Mouse (Mus musculus): ENCODE measurements around the gene Spats2l.

Spats2l gene

GRCm38 (mm10) chr1:57901494-57901893, 127.5 kb downstream of the Spats2l start:
- DNase-seq: no peak

DNA sequence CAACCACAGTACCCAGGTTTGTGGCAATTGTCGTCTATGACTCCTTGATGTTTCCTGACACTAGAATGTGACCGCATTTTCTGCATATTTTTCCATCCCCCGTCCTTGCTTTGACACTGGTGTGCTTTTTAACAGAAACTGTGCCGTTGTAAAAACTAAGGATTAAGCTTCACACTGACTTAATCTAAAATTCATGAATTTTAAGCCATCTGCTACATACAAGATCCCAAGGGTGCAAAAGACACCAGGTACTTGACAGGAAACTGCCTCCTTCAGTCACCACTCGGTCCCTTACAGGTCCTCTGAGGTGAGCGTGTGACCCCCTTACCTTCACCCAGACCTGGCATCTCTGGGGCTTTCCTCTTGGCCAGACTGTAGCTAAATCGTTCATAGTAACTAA, 129.8 kb downstream of the Spats2l start:
- no peak for DNase-seq

DNA sequence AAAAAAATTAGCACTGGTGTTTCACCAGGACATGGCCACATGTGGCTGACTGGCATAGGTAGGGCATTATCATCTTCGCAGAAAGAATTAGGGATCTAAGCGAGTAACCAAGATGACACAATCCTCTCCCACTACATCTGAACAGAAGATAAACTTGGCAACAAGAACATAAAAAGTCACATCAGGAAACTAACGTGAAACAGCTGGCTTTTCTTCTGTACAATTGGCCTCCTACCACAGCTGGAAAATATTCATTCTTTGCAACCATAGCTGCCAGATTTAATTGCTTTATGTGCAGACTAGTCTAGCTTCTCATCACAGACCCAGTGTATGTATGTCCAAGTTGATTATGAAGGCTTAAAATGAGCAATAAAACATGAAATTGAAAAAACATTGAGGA, 131.9 kb downstream of the Spats2l start:
- DNase-seq: no peak

GRCm38 (mm10) chr1:57906312-57906711, 132.3 kb downstream of the Spats2l start:
- DNase-seq: no peak

DNA sequence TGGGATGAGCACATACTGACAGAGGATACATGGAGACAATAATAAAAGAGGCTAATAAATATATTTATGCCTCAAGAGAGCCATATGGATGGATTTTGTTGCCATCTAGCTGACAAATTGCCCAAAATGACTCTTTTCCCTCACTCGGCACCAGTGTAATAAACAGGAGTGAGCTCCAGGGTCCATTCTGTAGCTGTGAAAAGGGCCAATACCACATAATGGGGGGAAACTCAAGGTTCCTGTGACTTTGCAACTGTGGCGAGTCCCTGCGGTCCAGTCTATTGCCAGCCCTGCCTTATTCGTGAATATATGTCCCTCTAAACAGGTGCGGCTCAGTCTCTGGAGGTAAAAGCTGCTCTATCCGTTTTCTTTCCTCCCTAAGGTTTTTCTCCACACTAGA, 137.6 kb downstream of the Spats2l start:
- DNase-seq: no peak

DNA sequence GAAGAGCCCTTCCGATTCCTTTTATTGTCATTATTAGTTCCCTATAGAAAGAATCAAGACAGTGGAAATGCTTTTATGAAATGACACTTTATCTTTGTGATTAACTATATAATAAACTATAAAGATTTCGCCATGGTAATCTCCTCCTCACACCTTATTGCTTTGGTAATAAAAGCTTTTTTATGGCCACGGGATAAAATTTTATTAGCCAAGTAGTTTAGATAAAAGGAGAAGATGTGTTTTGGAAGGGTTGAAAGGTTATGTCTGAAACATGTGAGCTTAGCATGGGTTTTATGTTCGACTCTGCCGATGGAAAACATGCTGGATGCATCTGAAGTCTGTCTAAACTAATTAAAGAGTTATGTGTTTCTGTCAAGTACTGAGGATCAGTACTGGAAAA, 143.4 kb downstream of the Spats2l start:
- no peak for DNase-seq

- DNase-seq: no peak
These were observed 144.6 kb downstream of the Spats2l start for GRCm38 (mm10) chr1:57918567-57918966.

GRCm38 (mm10) chr1:57934287-57934686, 160.3 kb downstream of the Spats2l start:
- no peak for DNase-seq

DNA sequence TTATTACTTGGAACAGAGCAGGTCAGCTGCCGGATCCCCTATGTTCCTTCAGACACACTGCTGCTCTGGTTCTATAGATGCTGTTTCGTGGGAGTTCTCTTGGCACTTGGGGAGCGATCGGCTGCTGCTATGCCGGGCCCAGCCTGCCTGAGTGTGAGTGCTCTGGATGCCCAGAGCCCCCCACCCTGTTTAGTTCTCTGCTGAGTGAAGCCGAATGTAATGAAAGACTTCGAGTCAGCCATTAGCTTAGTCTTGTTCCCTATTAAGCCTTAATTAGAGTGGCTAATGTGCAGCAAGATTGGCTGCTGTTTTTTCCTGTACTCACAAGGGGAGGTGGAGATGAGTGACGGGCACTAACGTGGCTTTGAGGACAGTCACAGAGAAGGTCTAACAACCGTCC, 166.7 kb downstream of the Spats2l start:
- DNase-seq: no peak

DNA sequence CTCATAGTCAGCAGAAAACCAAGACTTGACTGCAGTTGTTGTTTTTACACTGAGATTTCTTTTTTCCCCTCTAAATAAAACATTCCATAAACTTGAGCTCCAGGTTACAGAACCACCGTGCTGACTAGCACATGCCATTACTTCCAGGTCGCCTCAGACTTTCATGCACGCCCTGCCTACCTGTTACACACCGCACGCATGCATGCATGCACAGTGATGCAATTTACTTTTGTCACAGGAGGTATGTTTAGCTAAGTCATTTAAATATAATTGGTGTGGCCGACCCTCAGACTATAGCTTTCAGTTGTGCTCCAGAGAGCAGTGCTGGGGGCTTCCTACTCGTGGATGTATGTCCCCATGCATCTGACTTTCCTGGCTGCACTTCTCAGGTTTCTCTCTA, 167.1 kb downstream of the Spats2l start:
- DNase-seq: no peak

DNA sequence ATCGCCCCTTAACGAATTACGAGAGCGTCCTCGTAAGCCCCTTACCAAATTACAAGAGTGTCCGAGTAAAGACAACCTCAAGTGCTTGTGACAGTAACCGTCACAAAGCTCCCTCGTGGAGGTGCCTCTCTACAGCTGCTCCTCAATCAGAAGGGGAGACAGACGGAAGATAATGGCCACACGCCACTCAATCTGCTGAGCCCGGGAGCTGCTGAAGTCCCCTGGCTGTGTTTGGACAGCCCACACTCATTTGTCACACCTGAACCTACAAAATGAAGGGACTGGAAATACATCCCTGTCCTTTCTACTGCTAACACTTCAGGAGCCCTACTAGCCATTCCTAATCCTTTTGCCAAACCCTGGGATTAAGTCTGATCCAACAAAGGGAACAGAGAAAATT, 167.8 kb downstream of the Spats2l start:
- no peak for DNase-seq

- DNase-seq: no peak
These were observed 168.3 kb downstream of the Spats2l start for GRCm38 (mm10) chr1:57942215-57942614.

DNA sequence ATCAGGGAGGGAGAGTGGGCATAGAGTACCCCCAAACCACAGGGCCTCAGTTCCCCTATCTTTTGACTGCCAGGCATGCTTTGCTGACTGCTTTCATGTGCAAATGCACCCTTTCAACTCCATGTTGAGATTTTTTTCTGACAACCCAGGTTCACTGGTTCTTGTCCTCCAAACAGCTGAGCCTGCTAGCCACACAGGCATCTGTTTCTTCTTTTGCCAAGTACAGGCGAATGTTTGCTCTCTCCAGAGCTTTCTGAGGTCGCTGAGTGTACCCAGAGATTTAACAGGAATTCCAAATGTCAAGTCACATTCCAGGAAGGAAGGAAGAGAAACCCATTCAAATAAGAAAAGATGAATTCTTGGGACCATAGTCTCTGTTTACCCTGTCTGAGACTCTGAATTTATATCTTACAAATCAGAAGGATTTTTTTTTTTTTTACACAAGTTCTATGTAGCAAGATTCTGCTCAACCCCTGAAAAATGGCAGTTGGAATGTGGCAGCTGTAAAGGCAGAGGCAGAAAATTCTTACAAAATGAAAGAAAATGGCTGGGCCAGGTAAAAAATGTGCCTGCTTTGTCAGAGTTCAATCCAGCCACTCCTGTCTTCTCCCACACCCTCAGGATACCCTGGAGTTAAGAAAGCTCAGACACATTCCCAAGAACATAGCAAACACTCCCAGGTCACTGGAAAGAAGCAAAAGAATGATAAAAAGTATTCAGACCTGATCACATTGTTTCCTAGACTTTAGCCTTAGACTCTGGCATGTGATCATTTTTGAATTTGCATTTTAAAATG, 173.8 kb downstream of the Spats2l start:
- DNase-seq: no peak

DNA sequence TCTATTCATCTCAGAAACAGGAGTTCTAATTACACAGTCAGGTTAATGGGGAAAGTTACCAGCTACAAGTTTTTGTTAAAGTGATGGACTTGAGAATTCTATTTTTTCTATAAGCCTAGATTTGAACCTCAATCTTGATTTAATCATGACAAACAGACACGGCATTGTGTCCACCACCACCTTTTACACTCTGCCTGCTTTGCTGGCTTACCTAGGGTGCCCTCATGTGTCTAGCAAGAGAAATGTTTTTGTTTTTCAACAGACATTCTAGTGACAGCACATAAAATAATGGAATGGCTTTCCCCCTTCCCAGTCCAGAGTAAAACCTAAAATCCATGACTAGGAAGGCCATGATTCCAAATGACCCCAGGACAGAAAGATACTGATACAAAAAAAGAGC, 175.2 kb downstream of the Spats2l start:
- DNase-seq: no peak

GRCm38 (mm10) chr1:57949716-57950115, 175.8 kb downstream of the Spats2l start:
- no peak for DNase-seq

GRCm38 (mm10) chr1:57952509-57952908, 178.5 kb downstream of the Spats2l start:
- no peak for DNase-seq

GRCm38 (mm10) chr1:57953586-57954375, 179.8 kb downstream of the Spats2l start:
- DNase-seq: no peak

DNA sequence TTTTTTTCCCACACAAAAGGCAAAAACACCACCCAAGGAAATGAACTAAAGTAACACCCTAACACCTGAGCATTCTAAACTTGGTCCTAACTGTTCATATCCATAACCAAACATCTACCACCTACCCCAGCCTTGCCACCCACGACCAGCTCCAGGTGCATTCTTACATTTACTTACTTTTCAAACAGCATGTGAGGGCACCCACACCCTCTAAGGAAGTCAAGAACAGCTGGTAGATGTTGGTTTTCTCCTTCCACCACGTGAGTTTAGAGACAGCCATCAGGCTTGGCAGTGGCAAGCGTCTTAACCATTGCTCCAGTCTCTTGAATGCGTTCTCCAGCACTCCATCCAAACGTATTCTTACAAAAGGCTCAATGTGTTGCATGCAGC, 180.4 kb downstream of the Spats2l start:
- DNase-seq: peak; percentile 8

DNA sequence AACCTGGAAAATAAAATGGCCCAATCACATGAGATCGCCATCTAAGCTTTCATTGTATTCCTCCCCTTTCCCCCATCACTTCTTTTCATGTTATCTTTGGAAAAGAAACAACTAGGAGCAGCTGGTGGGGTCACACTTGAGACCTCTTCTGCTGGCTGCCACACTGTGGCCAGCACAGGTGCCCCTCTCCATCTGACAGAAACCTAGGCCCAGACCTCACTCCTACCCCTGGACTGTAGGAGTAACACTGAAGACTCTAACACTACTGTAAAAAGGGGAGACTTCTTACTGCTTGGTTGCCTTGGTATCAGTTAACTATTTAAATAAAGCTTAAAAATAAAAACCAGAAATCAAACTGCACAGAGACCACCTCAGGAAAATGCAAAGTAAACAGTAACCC, 181.8 kb downstream of the Spats2l start:
- DNase-seq: no peak

DNA sequence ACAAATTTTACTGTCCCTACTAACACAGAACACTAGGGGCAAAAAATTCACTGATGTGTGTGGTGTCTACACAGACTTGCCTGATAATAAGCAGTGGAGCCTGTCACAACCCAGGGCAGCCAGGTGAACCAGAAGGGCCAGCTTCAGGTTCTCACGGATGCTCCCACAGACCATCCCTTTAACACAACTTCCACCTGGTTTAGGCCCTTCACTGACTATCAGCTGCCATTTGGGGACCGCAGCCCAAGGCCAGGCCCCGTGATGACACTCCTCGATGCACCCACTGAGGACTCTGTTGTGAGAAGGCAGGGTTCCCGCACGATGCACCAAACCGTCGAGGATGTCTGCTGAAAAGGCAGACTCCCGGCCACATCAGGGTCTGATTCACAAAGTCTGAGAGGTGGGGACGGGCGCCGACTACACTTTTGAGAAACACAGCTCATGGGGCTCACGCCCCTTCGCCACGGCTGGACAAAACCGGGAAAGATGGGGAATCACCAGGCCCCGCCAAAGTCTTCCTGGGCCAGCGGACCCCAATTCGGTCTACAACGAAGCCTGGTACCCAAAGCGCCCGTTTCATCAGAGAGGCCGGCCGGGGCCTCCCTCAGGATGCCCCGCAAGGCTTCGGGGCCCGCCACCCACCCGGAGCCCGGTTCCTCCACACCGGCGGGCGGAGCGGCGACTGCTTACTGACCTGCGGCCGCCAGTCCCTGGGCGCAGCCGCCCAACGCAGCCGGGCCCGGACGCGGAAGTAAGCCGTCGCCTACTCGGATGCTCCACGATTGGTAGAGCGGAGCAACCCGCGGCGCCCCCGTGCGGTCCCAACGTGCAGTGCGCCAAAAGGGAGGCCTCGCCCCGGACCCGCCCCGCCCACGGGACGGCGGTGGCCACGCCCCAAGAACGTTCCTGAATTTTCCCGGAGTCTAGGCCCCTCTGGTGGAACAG, 195.6 kb downstream of the Spats2l start:
- DNase-seq: peak; percentile 95

- DNase-seq: no peak
These were observed 197.6 kb downstream of the Spats2l start for GRCm38 (mm10) chr1:57971588-57971987.

- no peak for DNase-seq
These were observed 202.9 kb downstream of the Spats2l start for GRCm38 (mm10) chr1:57976860-57977259.

GRCm38 (mm10) chr1:57989052-57989600, 215.2 kb downstream of the Spats2l start:
- DNase-seq: no peak
